Mouse (Mus musculus) forebrain, embryonic 16.5 days (tissue): ENCODE data around the gene Clstn2. TPM values are rescaled to one million over a fixed set of nuclear protein-coding genes. Genes with fewer than 3 reads are reported as not detected.

Experiments used
- ATAC-seq: fragments of 200-750 bp; cut with Nextera tagmentation; 2 replicates; pipeline ENCODE4 v1.8.0; 2017; ENCODE audit warnings: mild to moderate bottlenecking, moderate library complexity
- H3K27ac ChIP-seq: fragments of 300-500 bp; sonication (generic); 2 replicates; pipeline ENCODE4 v1.5.1; 2014; ENCODE audit warnings: low read length, control low read depth
- H3K27me3 ChIP-seq: fragments of 300-500 bp; sonication (generic); replicated peaks from 2 replicates; pipeline ENCODE4 v1.6.1; 2014; ENCODE audit warnings: low read length; ENCODE audit not compliant: control insufficient read depth, insufficient read depth
- H3K36me3 ChIP-seq: fragments of 300-500 bp; sonication (generic); 2 replicates; pipeline ENCODE4 v1.6.1; 2014; ENCODE audit not compliant: control insufficient read depth, insufficient read depth
- H3K4me1 ChIP-seq: fragments of 300-500 bp; sonication (generic); replicated peaks from 2 replicates; pipeline ENCODE4 v1.6.1; 2014; ENCODE audit warnings: low read length; ENCODE audit not compliant: control insufficient read depth, insufficient read depth
- H3K4me2 ChIP-seq: fragments of 300-500 bp; sonication (generic); 2 replicates; pipeline ENCODE4 v1.6.1; 2014; ENCODE audit warnings: mild to moderate bottlenecking, low read length, control low read depth
- H3K4me3 ChIP-seq: fragments of 300-500 bp; sonication (generic); replicated peaks from 2 replicates; pipeline ENCODE4 v1.5.1; 2014; ENCODE audit warnings: mild to moderate bottlenecking, low read length, control low read depth
- H3K9ac ChIP-seq: fragments of 300-500 bp; sonication (generic); replicated peaks from 2 replicates; pipeline ENCODE4 v1.6.1; 2014; ENCODE audit warnings: low read depth, low read length, control low read depth
- H3K9me3 ChIP-seq: fragments of 300-500 bp; sonication (generic); 2 replicates; pipeline ENCODE4 v1.6.1; 2016; ENCODE audit warnings: low read length; ENCODE audit not compliant: control insufficient read depth
- WGBS: fragments of 180-500 bp; shearing (Covaris S2); extraction: QIAGEN DNeasy Blood & Tissue Kit; methylation state at CpG from one replicate; pipeline ENCODE4 v1.1.7; 2014; 5-methylcytosine and 5-hydroxymethylcytosine counted together
- polyA plus RNA-seq: library from polyadenylated mRNA; unstranded; fragments of >200 nt; fragmentation: Nextera tagmentation; extraction: Ambion mirVana; gene quantifications from 2 replicates; pipeline ENCODE4 v1.2.1, GENCODE M21; 2015

The Clstn2 gene
- polyA plus RNA-seq, 1 experiment from 2014 or later: 21.2 TPM

DNA sequence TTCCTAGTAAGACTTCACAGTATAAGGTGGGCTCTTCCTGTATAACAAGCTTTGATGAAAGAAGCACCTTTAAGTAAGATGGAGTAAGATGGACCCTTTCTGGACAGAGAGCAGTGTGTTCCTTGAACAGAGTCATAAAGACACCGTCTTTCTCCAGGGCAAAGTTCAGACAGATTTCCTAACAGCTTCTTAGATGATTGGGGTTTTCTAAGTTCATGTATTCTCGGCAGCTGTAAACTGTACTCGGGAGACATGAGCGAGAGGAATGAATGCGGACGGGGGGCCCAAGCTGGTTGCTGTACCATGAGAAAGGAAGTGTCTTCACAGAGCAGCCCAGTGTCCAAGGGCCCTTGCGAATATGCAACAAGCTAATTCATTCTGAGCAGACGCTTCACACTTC, 75.5 kb downstream of the Clstn2 start:
- Histone ChIP-seq H3K9me3 (no peaks in the 10 kb centered on the region), H3K4me2 (no peak overlapping the region), H3K27ac (no peak overlapping the region), H3K27me3 (no peaks in the 10 kb centered on the region), H3K9ac (no peak overlapping the region), H3K4me3 (no peak overlapping the region), H3K36me3 (no peaks in the 10 kb centered on the region), H3K4me1 (peaks cover 11% of the 10 kb centered on the region)
- no peak for ATAC-seq
- WGBS: 91% methylated on average over 8 of the region's 8 CpGs

DNA sequence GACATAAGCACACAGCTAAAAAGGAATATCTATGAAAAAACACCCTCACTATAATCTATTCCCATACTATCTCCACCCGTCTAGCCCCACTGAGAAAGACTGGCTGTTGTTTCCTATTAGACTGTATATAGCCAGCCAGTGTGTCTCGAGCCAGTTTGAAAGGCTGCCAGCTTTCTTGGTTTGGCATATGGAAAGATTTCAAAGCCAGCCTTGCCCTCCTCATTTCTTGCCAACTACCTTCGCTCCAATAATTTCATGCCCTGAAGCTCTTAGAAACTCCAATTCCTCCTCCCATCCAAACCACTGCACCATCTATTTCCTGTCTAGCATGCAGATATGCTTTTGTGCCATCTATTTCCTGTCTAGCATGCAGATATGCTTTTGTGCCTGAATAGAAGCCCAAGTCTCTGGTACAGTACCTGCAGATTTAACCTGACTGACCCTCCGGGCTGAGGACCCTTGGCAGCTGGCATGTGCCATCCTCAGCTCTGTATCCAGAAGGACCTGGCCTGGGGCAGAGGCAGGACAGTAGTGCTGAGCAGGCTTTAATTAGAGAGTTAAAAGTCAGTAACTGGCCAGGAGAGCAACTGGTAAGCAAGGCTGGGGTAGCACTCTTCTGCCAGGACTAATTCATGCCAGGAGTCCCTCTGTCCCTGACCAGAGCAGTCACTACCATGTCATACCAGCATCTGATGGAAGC, 76.4 kb downstream of the Clstn2 start:
- Histone ChIP-seq H3K27ac (peak overlapping the region; percentile 59), H3K36me3 (no peaks in the 10 kb centered on the region), H3K4me3 (no peak overlapping the region), H3K4me1 (peaks cover 11% of the 10 kb centered on the region), H3K9me3 (no peaks in the 10 kb centered on the region), H3K9ac (no peak overlapping the region; the same call in 1 of the 2 replicates), H3K4me2 (no peak overlapping the region), H3K27me3 (no peaks in the 10 kb centered on the region)
- WGBS: 45% methylated on average over 4 of the region's 4 CpGs
- peak; percentile 92 for ATAC-seq

DNA sequence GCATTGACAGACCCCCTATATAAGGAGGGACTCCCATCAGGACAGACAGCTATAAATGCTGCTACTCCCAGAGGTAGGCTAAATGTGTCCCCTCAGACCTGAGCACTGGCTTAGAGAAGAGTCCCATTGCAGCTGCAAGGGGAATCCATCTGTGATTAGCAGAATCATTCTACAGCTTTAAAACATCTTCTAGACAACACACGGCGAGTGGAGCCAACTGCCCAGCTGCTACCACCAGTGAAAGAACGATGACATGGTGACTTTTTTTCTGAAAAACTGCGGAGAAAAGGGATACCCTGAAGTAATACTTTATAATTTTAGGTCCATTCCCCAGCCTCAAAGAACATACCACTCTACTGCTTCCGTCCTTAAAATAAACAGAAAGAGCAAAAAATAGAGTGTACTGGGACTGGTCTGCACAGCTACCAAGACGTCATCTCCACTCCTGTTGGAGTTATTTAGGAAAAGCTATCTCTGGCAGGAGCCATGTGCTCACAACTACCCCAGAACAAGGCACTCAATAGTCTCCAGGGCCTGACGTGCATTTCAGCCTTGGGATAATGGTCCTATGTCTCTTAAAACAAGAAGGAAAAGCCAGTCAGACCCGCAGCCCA, 79.1 kb downstream of the Clstn2 start:
- Histone ChIP-seq H3K36me3 (no peaks in the 10 kb centered on the region), H3K4me3 (no peak overlapping the region), H3K27ac (no peak overlapping the region), H3K4me1 (peaks cover 11% of the 10 kb centered on the region), H3K4me2 (no peak overlapping the region), H3K9ac (no peak overlapping the region), H3K27me3 (no peaks in the 10 kb centered on the region), H3K9me3 (no peaks in the 10 kb centered on the region)
- no peak for ATAC-seq
- WGBS: 87% methylated on average over 8 of the region's 8 CpGs

DNA sequence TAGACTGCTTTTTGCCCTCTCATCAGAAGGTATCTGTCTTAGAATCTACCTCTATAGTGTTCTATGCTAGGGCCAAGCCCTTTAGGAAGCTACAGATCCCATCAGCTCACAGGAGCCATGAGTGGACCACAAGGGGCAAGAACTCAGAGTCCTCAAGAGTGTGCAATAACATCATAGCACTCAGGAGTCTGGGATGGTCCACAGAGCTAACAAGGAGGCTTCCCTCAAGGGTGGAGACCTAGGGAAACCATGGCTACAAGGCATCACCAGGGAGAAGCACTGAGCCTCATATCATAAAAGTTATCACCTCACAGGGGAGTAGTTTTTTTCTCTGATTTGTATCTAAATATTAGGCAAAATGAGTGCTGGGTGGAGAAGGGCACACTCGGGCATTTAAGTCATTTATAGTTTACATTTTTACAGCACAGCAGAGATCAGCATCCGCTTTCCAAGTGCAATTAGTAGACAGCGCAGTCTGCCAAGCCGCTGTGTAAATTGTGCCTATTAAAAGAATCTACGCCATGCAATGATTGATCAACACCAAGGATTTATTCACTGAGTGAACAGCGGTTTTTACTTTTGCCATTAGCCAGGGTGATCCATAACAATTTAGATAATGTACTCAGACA, 82.5 kb downstream of the Clstn2 start:
- 75% methylated on average over 6 of the region's 6 CpGs for WGBS
- H3K4me1 ChIP-seq: no peaks in the 10 kb centered on the region
- no peak for ATAC-seq

DNA sequence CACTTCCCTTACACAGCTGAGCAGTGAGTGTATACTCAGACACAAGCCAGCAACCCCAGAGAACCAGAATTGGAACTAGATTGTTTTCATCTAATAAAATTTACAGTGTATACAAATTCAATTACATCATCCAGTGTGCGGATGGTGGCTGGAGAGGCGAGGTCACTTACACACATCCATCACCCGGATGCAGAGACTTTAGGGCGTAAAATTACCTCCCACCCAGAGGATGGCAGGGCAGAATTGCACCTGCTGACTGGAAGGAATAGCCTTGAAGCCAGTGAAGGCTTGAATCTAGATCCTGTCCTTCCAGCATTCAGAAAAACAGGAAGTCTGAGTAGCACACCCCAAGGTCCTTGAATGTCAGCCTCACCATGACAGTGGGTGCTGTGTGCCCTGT, 113.7 kb downstream of the Clstn2 start:
- no peak overlapping the region for H3K27ac ChIP-seq
- WGBS: 90% methylated on average over 4 of the region's 4 CpGs
- H3K4me2 ChIP-seq: no peak overlapping the region
- H3K9ac ChIP-seq: no peak overlapping the region
- no peaks in the 10 kb centered on the region for H3K27me3 ChIP-seq
- no peaks in the 10 kb centered on the region for H3K36me3 ChIP-seq
- ATAC-seq: no peak
- no peaks in the 10 kb centered on the region for H3K4me1 ChIP-seq
- no peak overlapping the region for H3K4me3 ChIP-seq
- no peaks in the 10 kb centered on the region for H3K9me3 ChIP-seq

More for the DNA sequence above, 82.5 kb downstream of the Clstn2 start:
- Histone ChIP-seq H3K4me3 (no peak overlapping the region), H3K27me3 (no peaks in the 10 kb centered on the region), H3K9ac (no peak overlapping the region), H3K36me3 (no peaks in the 10 kb centered on the region), H3K9me3 (no peaks in the 10 kb centered on the region), H3K27ac (no peak overlapping the region), H3K4me2 (no peak overlapping the region)

DNA sequence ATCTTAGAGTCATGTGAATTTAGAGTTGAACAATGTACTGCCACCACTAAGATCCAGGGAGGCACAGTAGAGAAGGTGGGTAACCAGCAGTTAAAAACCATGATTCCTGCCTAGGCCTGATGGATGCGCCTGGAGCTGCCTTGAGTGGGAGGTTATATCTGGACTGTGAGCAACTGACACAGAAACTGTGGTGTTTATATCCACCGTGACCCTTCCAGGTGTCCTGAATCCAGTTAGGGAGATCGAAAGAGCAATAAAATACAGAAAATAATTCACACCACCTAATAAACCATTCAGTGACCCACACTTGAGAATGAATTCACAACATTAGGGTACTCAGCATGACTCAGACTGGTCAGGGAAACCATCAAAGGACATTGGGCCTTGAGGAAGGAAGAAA, 141.6 kb downstream of the Clstn2 start:
- Histone ChIP-seq H3K27ac (no peak overlapping the region), H3K27me3 (no peaks in the 10 kb centered on the region), H3K36me3 (no peaks in the 10 kb centered on the region), H3K9me3 (no peaks in the 10 kb centered on the region), H3K4me1 (no peaks in the 10 kb centered on the region), H3K4me2 (no peak overlapping the region), H3K9ac (no peak overlapping the region), H3K4me3 (no peak overlapping the region)
- no peak for ATAC-seq
- 97% methylated on average over 3 of the region's 3 CpGs for WGBS

DNA sequence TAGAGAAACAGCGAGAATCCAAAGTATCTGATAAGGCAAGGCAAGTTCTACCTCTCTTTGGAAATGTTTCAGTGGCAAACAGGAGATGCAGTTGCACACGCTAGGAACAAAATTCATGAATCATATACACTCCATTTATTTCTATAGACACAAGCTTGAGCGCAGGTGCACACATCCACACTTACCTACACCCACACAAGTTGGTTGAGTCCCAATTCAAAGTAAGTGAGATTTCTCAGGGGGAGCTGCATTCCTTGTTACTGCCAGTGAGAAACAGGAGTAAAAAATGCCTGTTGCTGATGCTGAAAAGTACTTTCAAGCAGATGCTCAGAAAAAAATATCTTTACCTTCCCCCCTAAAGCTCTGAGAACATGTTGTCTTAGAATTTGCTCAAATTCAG, 149.6 kb downstream of the Clstn2 start:
- no peaks in the 10 kb centered on the region for H3K4me1 ChIP-seq
- H3K27ac ChIP-seq: no peak overlapping the region
- no peaks in the 10 kb centered on the region for H3K27me3 ChIP-seq
- no peaks in the 10 kb centered on the region for H3K9me3 ChIP-seq
- H3K4me3 ChIP-seq: no peak overlapping the region
- H3K9ac ChIP-seq: no peak overlapping the region
- no peak overlapping the region for H3K4me2 ChIP-seq
- no peaks in the 10 kb centered on the region for H3K36me3 ChIP-seq
- WGBS: 91% methylated on average over 3 of the region's 3 CpGs
- ATAC-seq: no peak

DNA sequence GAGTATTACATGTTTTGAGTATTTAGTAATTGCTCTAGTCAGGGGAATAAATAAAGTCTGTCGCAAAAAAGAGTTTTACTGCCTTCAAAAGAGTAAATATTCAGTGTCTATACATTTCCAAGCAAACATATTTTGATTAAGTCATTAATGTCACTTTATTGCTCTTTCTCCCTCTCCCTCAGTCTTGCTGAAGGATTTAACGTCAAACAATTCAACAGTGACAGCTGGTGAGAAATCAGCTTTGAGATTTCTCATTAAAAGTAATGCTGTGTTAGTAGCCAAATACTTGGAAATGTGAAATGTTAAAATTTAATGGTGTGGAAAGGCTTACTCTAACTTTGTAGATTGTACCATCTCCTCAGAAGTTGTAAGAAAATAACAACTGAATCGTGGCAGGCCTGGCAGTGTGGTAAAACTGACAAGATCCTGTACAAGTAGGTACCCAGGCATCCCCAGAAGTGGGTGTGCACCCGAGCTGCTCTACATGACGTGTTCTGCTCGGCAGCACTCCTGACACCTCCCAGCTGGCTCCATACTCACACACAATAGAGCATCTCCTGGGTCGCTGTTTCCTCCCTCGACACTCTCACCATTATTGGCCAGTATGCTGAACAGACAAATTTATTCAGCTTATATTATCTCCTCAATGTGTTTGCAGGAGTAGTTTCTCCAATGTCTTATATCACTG, 165.8 kb downstream of the Clstn2 start:
- H3K27me3 ChIP-seq: no peaks in the 10 kb centered on the region
- peaks cover 7% of the 10 kb centered on the region; the same call in 1 of the 2 replicates for H3K4me1 ChIP-seq
- no peaks in the 10 kb centered on the region for H3K9me3 ChIP-seq
- H3K36me3 ChIP-seq: no peaks in the 10 kb centered on the region
- H3K27ac ChIP-seq: no peak overlapping the region
- 38% methylated on average over 8 of the region's 8 CpGs for WGBS
- no peak overlapping the region for H3K4me3 ChIP-seq
- ATAC-seq: peak; percentile 79
- H3K9ac ChIP-seq: no peak overlapping the region
- no peak overlapping the region for H3K4me2 ChIP-seq

DNA sequence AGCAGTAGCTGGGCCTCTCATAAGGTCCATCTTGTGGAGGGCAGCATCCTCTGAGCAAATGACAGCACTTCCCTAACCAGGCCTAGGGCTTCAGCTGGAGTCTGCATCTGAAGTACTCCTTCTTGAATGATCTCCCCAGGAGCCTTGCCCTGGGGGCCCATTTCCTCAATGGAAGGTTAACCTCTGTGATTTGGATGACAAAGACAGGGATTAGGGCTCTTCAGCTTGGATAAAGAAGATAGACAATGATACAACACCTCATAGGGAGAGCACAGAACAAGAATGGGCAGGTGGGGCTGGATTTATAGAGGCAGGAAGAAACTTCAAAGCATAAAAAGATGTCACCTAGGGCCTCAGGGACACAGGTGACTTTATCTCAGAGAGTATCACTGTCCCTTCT, 180.1 kb downstream of the Clstn2 start:
- Histone ChIP-seq H3K27ac (no peak overlapping the region), H3K9ac (no peak overlapping the region), H3K36me3 (no peaks in the 10 kb centered on the region)

More for the DNA sequence above, 180.1 kb downstream of the Clstn2 start:
- Histone ChIP-seq H3K4me1 (peaks cover 5% of the 10 kb centered on the region), H3K4me2 (no peak overlapping the region), H3K9me3 (no peaks in the 10 kb centered on the region), H3K4me3 (no peak overlapping the region), H3K27me3 (no peaks in the 10 kb centered on the region)
- no peak for ATAC-seq
